Mouse (Mus musculus) limb, embryonic 11.5 days (tissue): ENCODE results near the gene Tnfsfm13. TPM values are rescaled to one million over a fixed set of nuclear protein-coding genes. Genes with fewer than 3 reads are reported as not detected.
A peak's percentile ranks its signal among the peaks of the same experiment; 100 is the strongest.

ENCODE experiments used
- ATAC-seq: fragments of 200-750 bp; cut with Nextera tagmentation; 2 replicates; pipeline ENCODE4 v1.8.0; 2017; ENCODE audit warnings: low read depth; ENCODE audit not compliant: insufficient number of reproducible peaks, low FRiP score, low TSS enrichment
- DNase-seq: peaks from one replicate; pipeline ENCODE4 v3.0.0-alpha.2; 2015; ENCODE audit warnings: low spot score
- H3K27ac ChIP-seq: fragments of 300-500 bp; sonication (generic); replicated peaks from 2 replicates; pipeline ENCODE4 v1.5.1; 2014; ENCODE audit warnings: low read depth, mild to moderate bottlenecking, low read length
- H3K27me3 ChIP-seq: fragments of 300-500 bp; sonication (generic); 2 replicates; pipeline ENCODE4 v1.6.1; 2014; ENCODE audit warnings: mild to moderate bottlenecking, low read length, mixed read lengths; ENCODE audit not compliant: control insufficient read depth, insufficient read depth
- H3K36me3 ChIP-seq: fragments of 300-500 bp; sonication (generic); 2 replicates; pipeline ENCODE4 v1.6.1; 2014; ENCODE audit warnings: mild to moderate bottlenecking, low read length, moderate library complexity, mixed read lengths; ENCODE audit not compliant: control insufficient read depth, insufficient read depth
- H3K4me1 ChIP-seq: fragments of 300-500 bp; sonication (generic); 2 replicates; pipeline ENCODE4 v1.6.1; 2014; ENCODE audit warnings: low read length, mixed read lengths; ENCODE audit not compliant: control insufficient read depth, insufficient read depth
- H3K4me2 ChIP-seq: fragments of 300-500 bp; sonication (generic); 2 replicates; pipeline ENCODE4 v1.6.1; 2014; ENCODE audit warnings: low read depth, mild to moderate bottlenecking, moderate library complexity; ENCODE audit not compliant: severe bottlenecking
- H3K4me3 ChIP-seq: fragments of 300-500 bp; sonication (generic); 2 replicates; pipeline ENCODE4 v1.5.1; 2014; ENCODE audit warnings: low read depth, low read length
- H3K9ac ChIP-seq: fragments of 300-500 bp; sonication (generic); 2 replicates; pipeline ENCODE4 v1.6.1; 2014; ENCODE audit warnings: mild to moderate bottlenecking, low read length
- H3K9me3 ChIP-seq: fragments of 300-500 bp; sonication (generic); 2 replicates; pipeline ENCODE4 v1.6.1; 2016; ENCODE audit warnings: low read length; ENCODE audit not compliant: control insufficient read depth
- WGBS: fragments of 180-500 bp; shearing (Covaris S2); extraction: QIAGEN DNeasy Blood & Tissue Kit; methylation state at CpG from one replicate; pipeline ENCODE4 v1.1.7; 2014; 5-methylcytosine and 5-hydroxymethylcytosine counted together
- polyA plus RNA-seq: library from polyadenylated mRNA; unstranded; fragments of >200 nt; fragmentation: Nextera tagmentation; extraction: Ambion mirVana; gene quantifications from 2 replicates; pipeline ENCODE4 v1.2.1, GENCODE M21; 2014

The Tnfsfm13 gene
- polyA plus RNA-seq, 1 experiment from 2014 or later = 1.3 TPM

DNA sequence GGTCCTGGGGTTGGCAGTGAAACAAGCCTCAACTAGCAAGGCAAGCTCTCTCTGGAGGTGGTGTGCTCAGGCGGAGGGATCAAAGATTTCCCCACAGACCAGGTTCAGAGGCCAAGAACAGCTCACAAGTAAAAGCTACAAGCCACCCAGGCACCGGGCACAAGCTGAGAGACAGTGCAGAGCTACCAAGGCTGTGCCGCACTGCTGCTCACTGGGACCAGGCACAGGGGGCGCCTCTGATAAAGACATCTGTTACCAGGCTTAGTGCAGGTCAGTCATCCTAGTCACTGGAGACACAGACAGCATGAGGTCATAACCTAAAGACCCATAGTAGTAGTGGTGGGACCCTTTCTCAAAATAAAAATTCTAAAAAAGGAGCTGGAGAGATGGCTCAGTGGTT, 21.1 kb upstream of the Tnfsfm13 start:
- H3K9ac ChIP-seq = no peak overlapping the region
- no peaks in the 10 kb centered on the region for H3K36me3 ChIP-seq
- no peak overlapping the region for H3K4me2 ChIP-seq
- H3K27me3 ChIP-seq = no peaks in the 10 kb centered on the region
- H3K4me3 ChIP-seq = no peak overlapping the region
- no peaks in the 10 kb centered on the region for H3K9me3 ChIP-seq
- no peak overlapping the region for H3K27ac ChIP-seq
- H3K4me1 ChIP-seq = peaks cover 8% of the 10 kb centered on the region; the same call in 1 of the 2 replicates
- DNase-seq = no peak
- WGBS = 53% methylated on average over 4 of the region's 4 CpGs
- ATAC-seq = no peak

DNA sequence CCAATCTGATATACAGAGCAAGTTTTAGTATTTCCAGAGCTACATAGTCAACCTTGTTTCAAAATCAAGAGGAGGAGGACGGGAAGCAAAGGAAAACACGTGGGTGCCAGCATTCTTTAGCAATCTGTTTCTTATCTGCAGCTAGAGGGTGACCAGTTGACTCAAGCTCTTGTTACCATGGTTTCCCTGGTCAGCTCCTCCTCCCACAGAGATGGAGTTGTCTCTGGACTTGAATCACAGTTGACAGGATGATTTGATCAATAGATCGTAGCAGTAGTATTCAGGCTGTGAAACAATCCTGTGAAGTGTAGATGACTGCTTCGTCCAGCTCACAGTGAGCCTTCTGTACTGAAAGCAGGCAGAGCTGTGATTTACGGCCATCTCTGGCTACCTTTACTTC, 20.0 kb upstream of the Tnfsfm13 start:
- 12% methylated on average over 5 of the region's 5 CpGs for WGBS
- no peak overlapping the region for H3K4me3 ChIP-seq
- H3K27ac ChIP-seq = peak overlapping the region; percentile 62; the same call in 1 of the 2 replicates
- no peaks in the 10 kb centered on the region for H3K9me3 ChIP-seq
- peaks cover 8% of the 10 kb centered on the region; the same call in 1 of the 2 replicates for H3K4me1 ChIP-seq
- no peaks in the 10 kb centered on the region for H3K36me3 ChIP-seq
- no peak for ATAC-seq
- no peaks in the 10 kb centered on the region for H3K27me3 ChIP-seq
- no peak overlapping the region for H3K9ac ChIP-seq
- no peak overlapping the region for H3K4me2 ChIP-seq
- DNase-seq = peak; percentile 54

DNA sequence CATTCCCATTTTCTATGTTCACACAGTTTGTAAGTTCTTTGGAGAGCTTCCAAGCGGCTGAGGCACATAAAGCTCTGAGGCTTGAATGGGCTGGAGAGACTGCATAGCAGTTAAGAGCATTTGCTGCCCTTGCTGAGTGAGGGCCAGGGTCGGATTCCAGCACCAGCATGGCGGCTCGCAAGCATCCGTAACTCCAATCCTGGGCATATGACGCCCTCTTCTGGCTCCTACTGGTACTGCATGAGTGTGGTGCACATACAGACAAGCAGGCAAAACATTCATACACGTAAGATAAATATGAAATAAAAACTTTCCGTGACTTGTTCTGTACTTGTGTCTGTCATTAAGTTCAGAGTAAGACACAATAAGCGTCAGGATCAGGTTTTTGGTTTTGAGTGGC, 19.6 kb upstream of the Tnfsfm13 start:
- Histone ChIP-seq H3K4me2 (no peak overlapping the region), H3K36me3 (no peaks in the 10 kb centered on the region), H3K9ac (no peak overlapping the region), H3K4me1 (peaks cover 8% of the 10 kb centered on the region; the same call in 1 of the 2 replicates), H3K27ac (peak overlapping the region; percentile 62; the same call in 1 of the 2 replicates), H3K27me3 (no peaks in the 10 kb centered on the region), H3K9me3 (no peaks in the 10 kb centered on the region), H3K4me3 (no peak overlapping the region)
- ATAC-seq (no peak), DNase-seq (peak; percentile 75)
- WGBS = 55% methylated on average over 9 of the region's 9 CpGs

DNA sequence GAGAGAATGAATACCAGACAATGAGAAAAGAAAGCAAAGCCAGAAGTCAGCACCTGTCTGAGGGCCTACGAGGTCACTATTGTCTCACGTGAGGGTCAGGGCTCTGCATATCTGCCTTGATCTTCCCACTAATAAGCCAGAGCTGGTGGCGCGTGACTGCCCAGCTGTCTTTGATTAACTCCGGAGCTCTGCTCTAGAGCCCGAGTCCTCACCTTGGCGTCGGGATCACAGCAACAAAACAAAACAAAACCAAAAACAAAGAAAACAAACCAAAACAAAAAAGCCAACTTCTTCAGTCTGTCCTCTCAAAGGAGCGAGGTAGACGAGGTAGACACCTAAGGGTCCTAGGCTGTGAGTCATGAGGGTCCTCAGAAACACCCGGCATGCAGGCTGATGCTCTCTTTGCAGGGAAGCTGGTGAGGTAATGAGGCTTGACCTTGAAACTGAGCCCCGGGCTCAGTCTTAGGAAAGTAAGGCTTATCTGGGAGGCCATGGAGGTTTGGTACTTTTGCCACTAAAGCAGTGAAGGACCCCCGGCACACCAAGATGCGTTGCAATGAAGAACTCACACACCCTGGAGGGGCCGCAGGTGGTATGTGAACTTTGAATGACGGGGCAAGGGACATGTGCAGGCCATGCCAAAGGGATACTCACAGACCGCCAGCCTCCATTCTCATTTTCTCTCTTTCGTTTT, 18.9 kb upstream of the Tnfsfm13 start:
- WGBS = 41% methylated on average over 18 of the region's 18 CpGs
- peaks cover 8% of the 10 kb centered on the region; the same call in 1 of the 2 replicates for H3K4me1 ChIP-seq
- H3K9ac ChIP-seq = no peak overlapping the region
- H3K9me3 ChIP-seq = no peaks in the 10 kb centered on the region
- H3K27ac ChIP-seq = peak overlapping the region; percentile 66
- no peaks in the 10 kb centered on the region for H3K27me3 ChIP-seq
- no peak overlapping the region for H3K4me2 ChIP-seq
- DNase-seq = peak; percentile 80
- ATAC-seq = no peak
- no peaks in the 10 kb centered on the region for H3K36me3 ChIP-seq
- no peak overlapping the region for H3K4me3 ChIP-seq

DNA sequence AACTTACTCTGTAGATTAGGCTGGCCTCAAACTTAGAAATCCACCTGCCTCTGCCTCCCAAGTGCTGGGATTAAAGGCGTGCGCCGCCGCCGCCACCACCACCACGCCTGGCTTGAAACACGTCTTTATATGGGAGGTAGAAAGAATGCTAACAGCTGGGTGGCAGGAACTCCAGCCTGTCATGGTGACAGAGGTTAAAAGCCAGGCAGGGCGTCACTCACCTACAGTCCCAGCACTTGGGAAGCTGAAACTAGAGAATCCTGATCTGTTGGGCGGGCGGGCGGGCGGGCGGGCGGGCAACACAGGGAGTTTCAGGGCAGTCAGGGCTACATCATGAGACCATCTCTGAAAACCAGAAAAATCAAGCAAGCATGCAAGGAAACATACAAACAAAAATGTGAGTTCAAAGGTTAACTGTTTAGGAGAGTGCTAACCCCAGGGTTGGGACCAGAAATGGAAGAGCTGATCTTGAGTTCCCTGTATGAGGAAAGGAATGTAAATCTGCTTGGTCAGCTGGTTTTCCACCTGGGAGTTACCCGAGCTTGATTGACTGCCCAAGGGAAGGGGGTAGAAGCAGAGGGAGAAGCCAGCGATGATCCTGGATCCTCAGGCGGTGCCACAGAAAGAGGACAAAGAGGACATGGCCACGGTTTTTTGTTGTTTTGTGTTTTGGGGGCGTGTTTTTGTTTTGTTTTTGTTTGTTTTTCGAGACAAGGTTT, 17.2 kb upstream of the Tnfsfm13 start:
- DNase-seq (no peak), ATAC-seq (no peak)
- H3K9me3 ChIP-seq = no peaks in the 10 kb centered on the region
- H3K4me1 ChIP-seq = peaks cover 14% of the 10 kb centered on the region
- H3K27ac ChIP-seq = no peak overlapping the region
- WGBS = 81% methylated on average over 20 of the region's 20 CpGs
- H3K4me2 ChIP-seq = no peak overlapping the region
- H3K36me3 ChIP-seq = no peaks in the 10 kb centered on the region
- H3K4me3 ChIP-seq = no peak overlapping the region
- no peaks in the 10 kb centered on the region for H3K27me3 ChIP-seq
- no peak overlapping the region for H3K9ac ChIP-seq

DNA sequence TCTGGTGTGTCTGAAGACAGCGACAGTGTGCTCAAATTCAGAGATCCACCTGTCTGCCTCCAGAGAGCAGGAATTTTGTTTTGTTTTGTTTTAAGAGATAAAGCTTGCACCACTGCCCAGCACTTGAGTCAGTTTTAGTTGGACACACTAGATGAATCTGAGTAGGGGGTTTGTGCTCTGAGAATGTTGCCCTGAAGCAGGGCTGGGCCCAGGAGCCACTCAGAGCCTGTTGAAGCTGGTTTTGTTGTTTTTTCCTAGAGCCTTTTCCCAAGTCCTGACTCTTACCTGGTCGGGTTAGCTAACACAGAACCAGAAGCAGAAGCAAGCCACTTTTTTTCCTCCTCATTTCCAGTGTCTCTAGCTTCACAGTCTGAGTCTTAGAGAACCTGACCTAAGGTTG, 15.2 kb upstream of the Tnfsfm13 start:
- Histone ChIP-seq H3K9ac (no peak overlapping the region), H3K36me3 (no peaks in the 10 kb centered on the region), H3K9me3 (no peaks in the 10 kb centered on the region), H3K4me1 (peaks cover 12% of the 10 kb centered on the region), H3K4me2 (no peak overlapping the region), H3K4me3 (no peak overlapping the region), H3K27me3 (no peaks in the 10 kb centered on the region), H3K27ac (no peak overlapping the region)
- no peak for ATAC-seq
- no peak for DNase-seq
- WGBS = 77% methylated on average over 2 of the region's 2 CpGs

DNA sequence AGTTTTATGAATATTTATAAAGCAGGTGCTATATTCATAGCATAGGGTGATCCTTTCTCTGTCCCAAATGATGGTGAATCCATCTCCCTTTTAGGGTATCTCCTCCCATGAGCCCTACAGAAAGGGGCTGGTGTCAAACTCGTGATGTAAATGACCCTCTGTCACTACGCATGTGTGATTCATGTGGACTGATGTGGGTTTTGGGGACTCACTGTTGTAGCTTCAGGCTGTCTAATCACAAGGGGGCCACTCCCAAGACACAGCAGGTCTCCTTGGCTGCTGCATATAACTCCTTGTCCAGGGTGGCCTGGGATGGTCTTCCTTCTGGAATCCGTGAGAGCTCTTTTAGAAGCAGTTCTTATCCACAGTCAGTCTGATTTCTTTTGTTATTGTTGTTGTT, 14.6 kb upstream of the Tnfsfm13 start:
- Histone ChIP-seq H3K4me3 (no peak overlapping the region), H3K36me3 (no peaks in the 10 kb centered on the region), H3K9me3 (no peaks in the 10 kb centered on the region), H3K9ac (no peak overlapping the region), H3K4me1 (peaks cover 10% of the 10 kb centered on the region; the same call in 1 of the 2 replicates), H3K27me3 (no peaks in the 10 kb centered on the region), H3K4me2 (no peak overlapping the region), H3K27ac (no peak overlapping the region)
- ATAC-seq (no peak), DNase-seq (no peak)
- 69% methylated on average over 3 of the region's 3 CpGs for WGBS

DNA sequence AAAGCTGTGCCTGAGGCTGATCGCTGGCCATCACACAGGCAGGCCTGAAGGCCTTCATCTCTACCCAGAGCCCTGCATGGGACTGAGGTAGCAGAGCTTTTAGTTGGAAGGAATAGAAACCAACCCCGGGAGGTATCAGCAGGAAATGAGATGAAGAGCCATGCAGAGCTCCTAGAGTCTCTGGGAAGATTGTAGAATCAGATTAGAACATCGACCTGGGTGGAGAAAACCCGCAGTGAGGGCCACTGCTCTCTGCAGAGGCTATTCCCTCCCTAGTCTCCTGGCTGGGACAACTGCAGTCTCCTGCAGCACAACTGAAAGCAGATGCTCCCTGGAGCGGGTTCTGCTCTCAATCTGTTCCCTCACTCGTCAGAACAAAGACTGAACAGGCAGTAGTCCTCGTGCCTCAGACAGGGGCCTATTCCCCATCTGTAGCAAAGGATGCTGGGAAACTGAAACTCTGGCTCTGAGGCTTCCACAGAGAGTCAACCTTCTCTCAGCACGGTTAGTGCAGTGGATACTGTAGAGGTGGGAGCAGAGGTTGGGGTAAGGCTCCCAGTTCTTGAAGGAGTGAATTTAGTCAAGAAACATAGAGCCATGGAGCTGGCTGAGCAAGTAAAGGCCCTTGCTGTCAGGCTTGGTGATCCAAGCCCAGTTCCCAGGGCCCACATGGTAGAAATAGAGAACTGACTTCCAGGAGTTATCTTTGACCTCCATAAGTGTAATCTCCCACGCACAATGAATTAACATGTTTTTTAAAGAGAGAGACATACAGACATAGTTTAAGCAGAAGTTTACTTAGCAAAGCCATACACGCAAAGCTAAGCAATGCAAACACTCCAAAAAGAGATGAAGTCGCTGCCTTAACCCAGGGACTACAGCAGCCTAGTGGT, 13.9 kb upstream of the Tnfsfm13 start:
- WGBS = 56% methylated on average over 11 of the region's 11 CpGs
- DNase-seq (no peak), ATAC-seq (no peak)

More for the DNA sequence above, 13.9 kb upstream of the Tnfsfm13 start:
- Histone ChIP-seq H3K27ac (peak overlapping the region; percentile 32; the same call in 1 of the 2 replicates), H3K4me3 (no peak overlapping the region), H3K27me3 (no peaks in the 10 kb centered on the region), H3K4me2 (no peak overlapping the region), H3K4me1 (peaks cover 8% of the 10 kb centered on the region; the same call in 1 of the 2 replicates), H3K9ac (no peak overlapping the region), H3K9me3 (no peaks in the 10 kb centered on the region), H3K36me3 (no peaks in the 10 kb centered on the region)
